Mouse (Mus musculus): ENCODE results near the gene Sephs2.

DNA sequence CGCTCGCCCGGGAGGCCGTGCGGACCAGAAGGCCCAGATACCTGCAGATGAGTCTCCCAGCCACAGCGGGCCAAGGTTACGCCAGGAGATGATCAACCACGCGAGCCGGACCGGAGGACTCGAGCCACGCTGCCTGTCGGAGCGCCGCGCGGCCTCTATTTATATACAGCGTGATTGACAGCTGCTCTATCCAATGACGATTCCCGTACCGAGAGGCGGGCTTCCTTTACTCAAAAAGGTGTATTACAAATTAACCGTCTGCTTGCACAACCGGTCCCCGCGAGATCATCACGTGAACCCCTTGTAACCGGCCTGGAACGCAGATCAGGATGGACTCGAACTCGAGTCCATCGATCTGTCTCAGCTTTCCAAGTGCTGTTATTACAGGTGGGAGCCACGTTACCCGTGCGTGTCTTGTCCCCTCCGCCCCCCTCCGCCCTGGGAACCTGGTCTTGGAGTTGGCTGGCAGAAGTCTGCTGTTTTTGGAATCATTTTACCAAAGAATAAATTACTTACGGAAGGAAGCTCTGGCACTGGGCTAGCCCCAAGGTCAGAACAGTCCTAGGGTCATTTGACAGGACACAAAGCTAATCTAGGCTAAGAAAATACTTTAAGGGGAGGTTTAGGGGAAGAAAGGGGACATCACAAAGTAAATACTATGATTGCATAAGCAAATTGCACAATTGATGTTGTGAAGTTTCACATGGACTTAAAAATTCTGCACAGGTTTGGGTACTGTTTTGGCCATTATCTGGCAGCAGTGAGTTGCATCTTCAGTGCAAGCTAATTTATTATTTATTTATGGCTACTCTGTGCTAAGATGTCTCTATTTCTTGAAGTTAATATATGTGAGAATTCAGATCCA lies at the start of gene Sephs2:
- TF ChIP-seq HCFC1 (IDR thresholded peaks at IDR 0.05; ENCODE audit: borderline replicate concordance, insufficient read depth, low read length) (peak; percentile 67; the same call in 1 of the 2 replicates), CHD2 (IDR thresholded peaks at IDR 0.05; ENCODE audit: low read depth, low read length) (peak; percentile 90), ZC3H11A (IDR thresholded peaks at IDR 0.05; ENCODE audit: borderline replicate concordance, low read depth, low read length) (no peak), MAFK (IDR thresholded peaks at IDR 0.05; ENCODE audit: insufficient read depth, low read depth, low read length) (no peak), ZNF384 (IDR thresholded peaks at IDR 0.05; ENCODE audit: low read depth, low read length) (no peak)
